Mouse (Mus musculus) hindbrain, postnatal 0 days (tissue): ENCODE measurements at regions not wholly inside any gene's neighbourhood (a gene's known extent, or its start where the extent isn't known, plus 50 kb on each side); places are given as distances from the start of the nearest gene placed in this dataset.

Source experiments
- ATAC-seq: fragments of 200-750 bp; cut with Nextera tagmentation; 2 replicates; pipeline ENCODE4 v1.8.0; 2017; ENCODE audit warnings: mild to moderate bottlenecking, moderate TSS enrichment, moderate library complexity
- DNase-seq: peaks from one replicate; pipeline ENCODE4 v3.0.0-alpha.2; 2015; ENCODE audit warnings: low spot score
- H3K27ac ChIP-seq: fragments of 300-500 bp; sonication (generic); 2 replicates; pipeline ENCODE4 v1.5.1; 2014; ENCODE audit warnings: mild to moderate bottlenecking
- H3K27me3 ChIP-seq: fragments of 300-500 bp; sonication (generic); 2 replicates; pipeline ENCODE4 v1.6.1; 2014; ENCODE audit warnings: low read length, mixed read lengths; ENCODE audit not compliant: insufficient read depth
- H3K36me3 ChIP-seq: fragments of 300-500 bp; sonication (generic); 2 replicates; pipeline ENCODE4 v1.6.1; 2014; ENCODE audit warnings: low read length, mixed read lengths; ENCODE audit not compliant: insufficient read depth
- H3K4me1 ChIP-seq: fragments of 300-500 bp; sonication (generic); 2 replicates; pipeline ENCODE4 v1.6.1; 2014; ENCODE audit warnings: antibody characterized with exemption, low read length, mixed read lengths; ENCODE audit not compliant: insufficient read depth
- H3K4me2 ChIP-seq: fragments of 300-500 bp; sonication (generic); 2 replicates; pipeline ENCODE4 v1.6.1; 2014; ENCODE audit warnings: low read depth, mild to moderate bottlenecking, low read length, moderate library complexity, mixed read lengths
- H3K4me3 ChIP-seq: fragments of 300-500 bp; sonication (generic); 2 replicates; pipeline ENCODE4 v1.5.1; 2014; ENCODE audit warnings: low read length
- H3K9ac ChIP-seq: fragments of 300-500 bp; sonication (generic); replicated peaks from 2 replicates; pipeline ENCODE4 v1.6.1; 2014; ENCODE audit warnings: mild to moderate bottlenecking, low read length, moderate library complexity, mixed read lengths
- H3K9me3 ChIP-seq: fragments of 300-500 bp; sonication (generic); 2 replicates; pipeline ENCODE4 v1.6.1; 2016; ENCODE audit warnings: low read length, mixed read lengths
- CTCF ChIP-seq: IDR thresholded peaks from 2 replicates; pipeline ENCODE4 v1.5.1; 2016; ENCODE audit warnings: antibody characterized with exemption, control low read depth, low read depth
- WGBS: fragments of 180-500 bp; shearing (Covaris S2); extraction: QIAGEN DNeasy Blood & Tissue Kit; methylation state at CpG from one replicate; pipeline ENCODE4 v1.1.7; 2014; 5-methylcytosine and 5-hydroxymethylcytosine counted together

GRCm38 (mm10) chr19:32903454-32904108, 146.3 kb downstream of the Pten start:
- ATAC-seq (no peak), DNase-seq (no peak)
- 81% methylated on average over 7 of the region's 7 CpGs for WGBS
- H3K27me3 ChIP-seq, result no peaks in the 10 kb centered on the region
- no peaks in the 10 kb centered on the region for H3K36me3 ChIP-seq
- no peak overlapping the region for H3K9ac ChIP-seq
- H3K27ac ChIP-seq, result no peak overlapping the region
- no peaks in the 10 kb centered on the region for H3K9me3 ChIP-seq
- H3K4me1 ChIP-seq, result no peaks in the 10 kb centered on the region
- H3K4me2 ChIP-seq, result no peak overlapping the region
- TF ChIP-seq CTCF, result no peak
- H3K4me3 ChIP-seq, result no peak overlapping the region

- ATAC-seq, result no peak
- 70% methylated on average over 7 of the region's 7 CpGs for WGBS
- Histone ChIP-seq H3K4me2 (no peak overlapping the region), H3K4me3 (no peak overlapping the region), H3K4me1 (no peaks in the 10 kb centered on the region), H3K36me3 (no peaks in the 10 kb centered on the region), H3K27ac (no peak overlapping the region), H3K9ac (no peak overlapping the region), H3K9me3 (no peaks in the 10 kb centered on the region), H3K27me3 (no peaks in the 10 kb centered on the region)
- no peak for DNase-seq
- TF ChIP-seq CTCF, result no peak
These were observed 147.2 kb downstream of the Pten start for GRCm38 (mm10) chr19:32904517-32904916.

DNA sequence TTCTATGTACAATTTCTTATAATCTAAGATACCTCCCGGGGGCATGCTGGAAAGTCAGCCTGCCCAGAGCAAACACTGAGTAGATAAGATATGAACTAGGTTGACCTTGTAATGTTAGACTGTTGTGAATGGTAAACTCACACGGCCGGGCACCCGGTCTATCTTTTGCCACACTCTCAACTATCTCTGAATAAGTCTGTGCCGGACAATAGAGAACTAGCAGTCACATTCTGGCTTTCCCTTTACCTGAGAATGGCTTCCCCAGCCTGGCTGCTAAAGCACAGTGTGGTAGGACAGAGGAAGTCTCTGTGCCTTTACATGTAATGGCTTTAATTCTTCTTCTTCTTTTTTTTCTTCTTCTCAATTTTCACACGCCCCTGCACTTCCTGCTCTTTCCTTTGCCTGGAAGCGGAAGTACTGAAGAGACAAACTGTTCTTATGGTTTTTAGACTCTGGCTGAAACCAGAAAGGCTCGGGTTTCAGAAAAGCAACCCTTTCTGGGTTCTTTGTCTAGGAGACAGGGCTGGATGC, 148.7 kb downstream of the Pten start:
- Histone ChIP-seq H3K27me3 (no peaks in the 10 kb centered on the region), H3K4me2 (no peak overlapping the region), H3K9me3 (no peaks in the 10 kb centered on the region), H3K9ac (no peak overlapping the region), H3K27ac (no peak overlapping the region), H3K4me1 (no peaks in the 10 kb centered on the region), H3K36me3 (no peaks in the 10 kb centered on the region), H3K4me3 (no peak overlapping the region)
- DNase-seq (no peak), ATAC-seq (no peak)
- no peak for TF ChIP-seq CTCF
- 77% methylated on average over 8 of the region's 8 CpGs for WGBS

GRCm38 (mm10) chr19:32906820-32907219, 149.5 kb downstream of the Pten start:
- no peak for TF ChIP-seq CTCF
- DNase-seq (no peak), ATAC-seq (no peak)
- Histone ChIP-seq H3K4me3 (no peak overlapping the region), H3K27me3 (no peaks in the 10 kb centered on the region), H3K4me2 (no peak overlapping the region), H3K27ac (no peak overlapping the region), H3K9ac (no peak overlapping the region), H3K9me3 (no peaks in the 10 kb centered on the region), H3K4me1 (no peaks in the 10 kb centered on the region), H3K36me3 (no peaks in the 10 kb centered on the region)
- 64% methylated on average over 5 of the region's 5 CpGs for WGBS

- Histone ChIP-seq H3K4me1 (no peaks in the 10 kb centered on the region), H3K27ac (no peak overlapping the region), H3K9ac (no peak overlapping the region), H3K4me3 (no peak overlapping the region), H3K9me3 (no peaks in the 10 kb centered on the region), H3K4me2 (no peak overlapping the region), H3K36me3 (no peaks in the 10 kb centered on the region), H3K27me3 (no peaks in the 10 kb centered on the region)
- DNase-seq, result no peak
- no peak for ATAC-seq
- no peak for TF ChIP-seq CTCF
- 24% methylated on average over 4 of the region's 4 CpGs for WGBS
These were observed 152.8 kb downstream of the Pten start for GRCm38 (mm10) chr19:32910050-32910462.

GRCm38 (mm10) chr19:32912323-32912722, 155.0 kb downstream of the Pten start:
- H3K4me2 ChIP-seq, result no peak overlapping the region

DNA sequence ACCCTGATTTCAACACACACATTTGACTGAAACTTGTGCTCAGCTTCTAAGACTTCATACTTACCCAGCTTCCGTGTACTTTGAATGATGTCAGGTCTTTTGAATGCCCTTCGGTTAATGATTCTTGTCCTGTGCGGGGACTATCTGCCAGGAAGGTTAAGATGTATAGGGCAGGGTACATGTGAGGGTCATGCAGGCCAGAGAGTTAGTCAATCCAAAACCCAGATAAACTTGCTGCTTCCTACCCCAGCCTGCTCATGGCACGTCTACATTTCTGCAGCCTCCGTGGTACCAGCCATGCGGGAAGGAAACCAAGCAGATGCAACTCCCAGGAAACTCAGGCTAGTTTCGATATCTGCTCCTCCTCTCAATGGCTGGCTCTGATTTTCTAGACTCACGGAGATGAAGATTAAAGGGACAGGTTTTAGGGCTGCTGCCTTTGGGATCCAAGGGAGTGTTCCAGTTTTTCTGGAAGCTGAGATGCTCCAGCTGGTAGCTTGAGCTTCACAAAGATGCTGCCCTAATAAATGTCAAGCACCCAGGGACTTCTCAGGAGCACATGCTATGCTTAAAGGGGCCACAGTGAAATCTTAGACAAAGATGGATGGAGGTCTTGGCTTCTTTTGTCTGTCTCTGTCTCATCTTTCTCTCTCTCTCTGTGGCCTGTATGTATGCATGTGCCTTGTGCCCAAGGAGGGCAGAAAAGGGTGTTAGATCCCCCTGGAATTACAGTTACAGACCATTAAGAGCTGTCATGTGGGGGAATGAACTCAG, 159.4 kb downstream of the Pten start:
- Histone ChIP-seq H3K9me3 (no peaks in the 10 kb centered on the region), H3K27ac (no peak overlapping the region), H3K4me3 (no peak overlapping the region), H3K4me2 (no peak overlapping the region), H3K9ac (no peak overlapping the region), H3K4me1 (no peaks in the 10 kb centered on the region), H3K36me3 (no peaks in the 10 kb centered on the region), H3K27me3 (no peaks in the 10 kb centered on the region)
- no peak for TF ChIP-seq CTCF
- DNase-seq, result no peak
- WGBS, result 86% methylated on average over 8 of the region's 8 CpGs
- no peak for ATAC-seq

More at GRCm38 (mm10) chr19:32912323-32912722, 155.0 kb downstream of the Pten start:
- H3K27ac ChIP-seq, result no peak overlapping the region
- no peak overlapping the region for H3K4me3 ChIP-seq
- ATAC-seq (0 out of 2 replicates have a peak, but pooled peaks have one; percentile 45), DNase-seq (peak; percentile 7)
- H3K36me3 ChIP-seq, result no peaks in the 10 kb centered on the region
- no peak for TF ChIP-seq CTCF
- H3K27me3 ChIP-seq, result no peaks in the 10 kb centered on the region
- H3K4me1 ChIP-seq, result no peaks in the 10 kb centered on the region
- WGBS, result 81% methylated on average over 3 of the region's 3 CpGs
- no peaks in the 10 kb centered on the region for H3K9me3 ChIP-seq
- no peak overlapping the region for H3K9ac ChIP-seq
